Mouse (Mus musculus): ENCODE measurements around the gene Tas2r139. TPM values are rescaled to one million over a fixed set of nuclear protein-coding genes. Genes with fewer than 3 reads are reported as not detected.
"Not testable (repeated sequence)": the region's sequence is repeated elsewhere in the genome, so short reads cannot be mapped to it uniquely, and the experiment has no call there.

Gene Tas2r139
- not detected for total RNA-seq (2021)

GRCm38 (mm10) chr6:42140636-42141035, at the start of gene Tas2r139:
Gene Tas2r139, plus strand, starts transcription at chr6:42140936.
- DNase-seq (ENCODE audit: extremely low spot score in 1 of 2, low spot score in 1 of 2): no peak

- not testable (repeated sequence) for DNase-seq (ENCODE audit: extremely low spot score in 1 of 2, low spot score in 1 of 2)
These were observed 10.4 kb downstream of the Tas2r139 start for GRCm38 (mm10) chr6:42151115-42151514.

- no peak for DNase-seq (ENCODE audit: extremely low spot score in 1 of 2, low spot score in 1 of 2)
These were observed 41.7 kb downstream of the Tas2r139 start for GRCm38 (mm10) chr6:42182462-42182861.

- DNase-seq (ENCODE audit: extremely low spot score in 1 of 2, low spot score in 1 of 2): no peak
These were observed 45.5 kb downstream of the Tas2r139 start for GRCm38 (mm10) chr6:42186230-42186629.

Other genes with a start within 250 kb of the Tas2r139 start
- gene Sval1, start 189.3 kb upstream of the Tas2r139 start, total RNA-seq (2021): not detected
- gene Sval3, start 172.8 kb upstream of the Tas2r139 start, total RNA-seq (2021): not detected
- not detected for gene Sva, start 102.5 kb upstream of the Tas2r139 start, total RNA-seq (2021)
- gene Tas2r144, start 74.4 kb downstream of the Tas2r139 start, total RNA-seq (2021): not detected
- gene Gstk1, start 105.0 kb downstream of the Tas2r139 start, total RNA-seq (2021): 10 to 100 TPM; 10.2 to 13.7 TPM
- not detected for gene Tmem139, start 121.0 kb downstream of the Tas2r139 start, total RNA-seq (2021)
- gene Casp2, start 124.0 kb downstream of the Tas2r139 start, total RNA-seq (2021): 10 to 100 TPM; 16.5 to 25.5 TPM
- gene Clcn1, start 145.7 kb downstream of the Tas2r139 start, total RNA-seq (2021): 1 to 10 TPM; 2.7 to 2.8 TPM
- gene Fam131b, start 183.7 kb downstream of the Tas2r139 start, total RNA-seq (2021): 10 to 100 TPM; 74.8 to 76.8 TPM
- 10 to 100 TPM; 47.9 to 51.7 TPM for gene Zyx, start 208.7 kb downstream of the Tas2r139 start, total RNA-seq (2021)
- under 1 TPM; 0.22 to 0.47 TPM for gene Epha1, start 232.3 kb downstream of the Tas2r139 start, total RNA-seq (2021)